Mouse (Mus musculus) CH12.LX (cell line): Measurements from ENCODE around the gene Hcfc2. TPM values are rescaled to one million over a fixed set of nuclear protein-coding genes. Genes with fewer than 3 reads are reported as not detected.
A peak's percentile ranks its signal among the peaks of the same experiment; 100 is the strongest.

Experiments
- DNase-seq: peaks from one replicate; pipeline ENCODE4 v3.0.0-alpha.2; 2013; ENCODE audit errors: extremely low read depth
- H3K27ac ChIP-seq: 2 replicates; pipeline ENCODE4 v1.5.1; 2012; ENCODE audit warnings: low read depth, mild to moderate bottlenecking, control low read depth, moderate library complexity; ENCODE audit not compliant: insufficient read depth
- H3K27me3 ChIP-seq: replicated peaks from 2 replicates; pipeline ENCODE3; 2012; ENCODE audit warnings: inconsistent platforms
- H3K36me3 ChIP-seq, 2 experiments: replicated peaks in 1 of 2; 2 replicates each; pipeline versions ENCODE3 to v1.6.1; 2012; ENCODE audit warnings: inconsistent platforms in 1 of 2, low read length in 1 of 2, mild to moderate bottlenecking in 1 of 2, mixed read lengths in 1 of 2, moderate library complexity in 1 of 2; ENCODE audit not compliant: control insufficient read depth in 1 of 2, insufficient read depth in 1 of 2
- H3K4me1 ChIP-seq, 2 experiments: 2 replicates each; pipeline ENCODE4 v1.6.1; 2012; ENCODE audit warnings: inconsistent platforms in 1 of 2, moderate library complexity in 1 of 2; ENCODE audit not compliant: insufficient read depth in 2 of 2, control insufficient read depth in 1 of 2
- H3K4me2 ChIP-seq: 2 replicates; pipeline ENCODE4 v1.6.1; 2012; ENCODE audit warnings: low read depth, mild to moderate bottlenecking, control low read depth; ENCODE audit not compliant: poor library complexity, insufficient read depth, severe bottlenecking
- H3K4me3 ChIP-seq, 3 experiments: fragments of 150-350 bp in 1 of 3; sonication (generic) in 1 of 3; replicated peaks in 1 of 3; 2 replicates each; pipeline versions ENCODE3 to v1.5.1; 2011 to 2012; ENCODE audit warnings: low read depth in 2 of 3, low read length in 2 of 3, mild to moderate bottlenecking in 2 of 3, moderate library complexity in 2 of 3, control low read depth in 1 of 3, improper control_type of control experiment in 1 of 3, inconsistent platforms in 1 of 3, mixed read lengths in 1 of 3; ENCODE audit not compliant: poor library complexity in 1 of 3
- H3K79me2 ChIP-seq: replicated peaks from 2 replicates; pipeline ENCODE4 v1.6.1; 2012; ENCODE audit warnings: mild to moderate bottlenecking, moderate library complexity; ENCODE audit not compliant: control insufficient read depth, poor library complexity, insufficient read depth, severe bottlenecking; ENCODE audit errors: extremely low read depth
- H3K9ac ChIP-seq: 2 replicates; pipeline ENCODE4 v1.6.1; 2012; ENCODE audit warnings: low read depth, mild to moderate bottlenecking, control low read depth, moderate library complexity; ENCODE audit not compliant: insufficient read depth
- H3K9me3 ChIP-seq: replicated peaks from 2 replicates; pipeline ENCODE3; 2012; ENCODE audit warnings: low read length, inconsistent platforms, mixed read lengths
- CHD2 ChIP-seq: IDR thresholded peaks from 2 replicates; pipeline ENCODE4 v1.6.1; 2011; ENCODE audit warnings: low read length, improper control_type of control experiment
- CTCF ChIP-seq, 2 experiments: IDR thresholded peaks in 1 of 2; conservative IDR thresholded peaks in 1 of 2; 2 replicates each; pipeline ENCODE4 v1.5.1; 2011 to 2012; ENCODE audit warnings: low read depth in 2 of 2, low read length in 2 of 2, improper control_type of control experiment in 1 of 2, inconsistent platforms in 1 of 2, mild to moderate bottlenecking in 1 of 2, moderate library complexity in 1 of 2
- ELF1 ChIP-seq: IDR thresholded peaks from 2 replicates; pipeline ENCODE4 v1.6.1; 2014; ENCODE audit warnings: low read depth, mild to moderate bottlenecking, inconsistent platforms, low read length, improper control_type of control experiment
- ETS1 ChIP-seq: conservative IDR thresholded peaks from 2 replicates; pipeline ENCODE4 v1.6.1; 2012; ENCODE audit warnings: low read depth, mild to moderate bottlenecking, inconsistent platforms, low read length, improper control_type of control experiment, moderate library complexity
- GABPA ChIP-seq: IDR thresholded peaks from 2 replicates; pipeline ENCODE4 v1.6.1; 2012; ENCODE audit warnings: low read depth, low read length, improper control_type of control experiment, inconsistent platforms; ENCODE audit not compliant: insufficient replicate concordance
- IRF4 ChIP-seq: IDR thresholded peaks from 2 replicates; pipeline ENCODE4 v1.6.1; 2014; ENCODE audit warnings: low read depth, mild to moderate bottlenecking, inconsistent platforms, low read length, improper control_type of control experiment
- JUN ChIP-seq: IDR thresholded peaks from 2 replicates; pipeline ENCODE4 v1.6.1; 2011; ENCODE audit warnings: low read depth, mild to moderate bottlenecking, low read length, improper control_type of control experiment, moderate library complexity; ENCODE audit not compliant: insufficient read depth
- JUND ChIP-seq: conservative IDR thresholded peaks from 2 replicates; pipeline ENCODE4 v1.6.1; 2011; ENCODE audit warnings: low read depth, low read length, improper control_type of control experiment
- KAT2A ChIP-seq: IDR thresholded peaks from 2 replicates; pipeline ENCODE4 v1.6.1; 2012; ENCODE audit warnings: low read length, improper control_type of control experiment, inconsistent platforms; ENCODE audit not compliant: insufficient replicate concordance
- MAX ChIP-seq: IDR thresholded peaks from 2 replicates; pipeline ENCODE4 v1.6.1; 2011; ENCODE audit warnings: low read length, improper control_type of control experiment
- MAZ ChIP-seq: IDR thresholded peaks from 2 replicates; pipeline ENCODE4 v1.6.1; 2012; ENCODE audit warnings: low read depth, mild to moderate bottlenecking, inconsistent platforms, low read length, improper control_type of control experiment, moderate library complexity
- NRF1 ChIP-seq: IDR thresholded peaks from 2 replicates; pipeline ENCODE4 v1.6.1; 2014; ENCODE audit warnings: low read depth, mild to moderate bottlenecking, inconsistent platforms, low read length, improper control_type of control experiment, moderate library complexity
- SIN3A ChIP-seq: IDR thresholded peaks from 2 replicates; pipeline ENCODE4 v1.6.1; 2012; ENCODE audit warnings: low read length, improper control_type of control experiment, inconsistent platforms
- TBP ChIP-seq: conservative IDR thresholded peaks from 2 replicates; pipeline ENCODE4 v1.6.1; 2011; ENCODE audit warnings: low read depth, low read length, improper control_type of control experiment
- TCF12 ChIP-seq: IDR thresholded peaks from 2 replicates; pipeline ENCODE4 v1.6.1; 2014; ENCODE audit warnings: low read depth, mild to moderate bottlenecking, inconsistent platforms, low read length, improper control_type of control experiment
- UBTF ChIP-seq: IDR thresholded peaks from 2 replicates; pipeline ENCODE4 v1.6.1; 2012; ENCODE audit warnings: low read depth, mild to moderate bottlenecking, inconsistent platforms, low read length, improper control_type of control experiment, moderate library complexity
- USF2 ChIP-seq: conservative IDR thresholded peaks from 2 replicates; pipeline ENCODE4 v1.6.1; 2011; ENCODE audit warnings: low read depth, low read length, improper control_type of control experiment
- ZC3H11A ChIP-seq: IDR thresholded peaks from 2 replicates; pipeline ENCODE4 v1.6.1; 2012; ENCODE audit warnings: low read depth, mild to moderate bottlenecking, inconsistent platforms, low read length, improper control_type of control experiment
- ZMIZ1 ChIP-seq: IDR thresholded peaks from 2 replicates; pipeline ENCODE4 v1.6.1; 2012; ENCODE audit warnings: low read depth, mild to moderate bottlenecking, inconsistent platforms, low read length, improper control_type of control experiment
- dilution Hi-C: fragments of 300-500 bp; cut with MboI; formaldehyde crosslinking; loops from 2 replicates; pipeline ENCODE4 v1.14.3; 2020; ENCODE audit warnings: low sequenced_read_pairs; ENCODE audit not compliant: extremely low pct_unique_long_range_greater_than_20kb, extremely low pct_ligation_motif_present
- in situ Hi-C: fragments of 300-500 bp; cut with MboI; formaldehyde crosslinking; loops from 3 replicates; pipeline ENCODE4 v1.14.3; 2019; ENCODE audit warnings: low sequenced_read_pairs, low pct_ligation_motif_present, low pct_unique_long_range_greater_than_20kb, mixed read lengths
- polyA plus RNA-seq: library from polyadenylated mRNA; unstranded; fragments of >175 nt; gene quantifications from 2 replicates; pipeline ENCODE4 v1.2.1, GENCODE M21; 2012; ENCODE audit warnings: low read depth; ENCODE audit not compliant: insufficient read length
- total RNA-seq, 2 experiments: library from RNA; depleted of rRNA; stranded (reverse); fragments of 300-350 nt in 1 of 2; fragments of >200 nt in 1 of 2; gene quantifications; 2 replicates each; pipeline ENCODE4 v1.2.3; 2012 to 2014

Gene Hcfc2
- total and polyA plus RNA-seq, 3 experiments = 10.5 to 13.0 (median 12.3) TPM

GRCm38 (mm10) chr10:82763840-82764631 is 68.1 kb downstream of the Hcfc2 start, which contains the start of gene Nfyb (continued):
- TF ChIP-seq TCF12 (peak; percentile 77), NRF1 (0 out of 2 replicates have a peak, but pooled peaks have one; percentile 35), GABPA (no peak), MAX (no peak), TBP (peak; percentile 66; the same call in 1 of the 2 replicates), MAZ (0 out of 2 replicates have a peak, but pooled peaks have one; percentile 35), USF2 (no peak), ELF1 (peak; percentile 62; the same call in 1 of the 2 replicates), ZMIZ1 (peak; percentile 59; the same call in 1 of the 2 replicates), JUND (no peak), JUN (no peak)
- TF ChIP-seq, all 38 proteins: peak for 16

- no peaks in the 10 kb centered on the region for H3K36me3 ChIP-seq
- peaks cover 4% of the 10 kb centered on the region for H3K9me3 ChIP-seq
- dilution Hi-C loops = no loop called here
- no peak for DNase-seq
- no peak overlapping the region for H3K4me3 ChIP-seq
- H3K27ac ChIP-seq = no peak overlapping the region
- no peaks in the 10 kb centered on the region for H3K79me2 ChIP-seq
- TF ChIP-seq MAX = no peak
- TF ChIP-seq ZC3H11A = no peak
- no peak for TF ChIP-seq ZMIZ1
- TF ChIP-seq USF2 = no peak
- TF ChIP-seq IRF4 = no peak
- no peak for TF ChIP-seq SIN3A
- TF ChIP-seq CHD2 = no peak
- TF ChIP-seq NRF1 = no peak
- no peak for TF ChIP-seq CTCF (conservative IDR thresholded peaks at IDR 0.05 in 1 of 2, IDR thresholded peaks at IDR 0.05 in 1 of 2; ENCODE audit: low read depth in 2 of 2, low read length in 2 of 2)
- no peak for TF ChIP-seq ETS1
- TF ChIP-seq KAT2A = no peak
- no peak for TF ChIP-seq JUND
- no peak for TF ChIP-seq UBTF
- TF ChIP-seq MAZ = no peak
- in situ Hi-C loops = no loop called here
- no peaks in the 10 kb centered on the region for H3K27me3 ChIP-seq
- peaks cover 10 to 22% of the 10 kb centered on the region in 2 experiments for H3K4me1 ChIP-seq
- no peak overlapping the region for H3K9ac ChIP-seq
- H3K4me2 ChIP-seq = no peak overlapping the region
Measured at GRCm38 (mm10) chr10:82768901-82769300, 72.9 kb downstream of the Hcfc2 start.
